Mouse (Mus musculus) embryonic facial prominence, embryonic 12.5 days (tissue): ENCODE measurements around the gene Serpina3g. TPM values are rescaled to one million over a fixed set of nuclear protein-coding genes. Genes with fewer than 3 reads are reported as not detected.

Experiments
- ATAC-seq: fragments of 200-750 bp; cut with Nextera tagmentation; 2 replicates; pipeline ENCODE4 v1.8.0; 2017; ENCODE audit not compliant: insufficient number of reproducible peaks, insufficient read depth, low FRiP score, low TSS enrichment
- H3K27ac ChIP-seq: fragments of 300-500 bp; sonication (generic); 2 replicates; pipeline ENCODE4 v1.5.1; 2016; ENCODE audit warnings: mild to moderate bottlenecking
- H3K27me3 ChIP-seq: fragments of 300-500 bp; sonication (generic); 2 replicates; pipeline ENCODE4 v1.6.1; 2016; ENCODE audit warnings: mild to moderate bottlenecking, moderate library complexity
- H3K36me3 ChIP-seq: fragments of 300-500 bp; sonication (generic); 2 replicates; pipeline ENCODE4 v1.6.1; 2016; ENCODE audit warnings: mild to moderate bottlenecking
- H3K4me1 ChIP-seq: fragments of 300-500 bp; sonication (generic); 2 replicates; pipeline ENCODE4 v1.6.1; 2016
- H3K4me2 ChIP-seq: fragments of 300-500 bp; sonication (generic); replicated peaks from 2 replicates; pipeline ENCODE4 v1.6.1; 2016; ENCODE audit warnings: mild to moderate bottlenecking, moderate library complexity
- H3K4me3 ChIP-seq: fragments of 300-500 bp; sonication (generic); 2 replicates; pipeline ENCODE4 v1.5.1; 2016; ENCODE audit warnings: mild to moderate bottlenecking
- H3K9ac ChIP-seq: fragments of 300-500 bp; sonication (generic); 2 replicates; pipeline ENCODE4 v1.6.1; 2016; ENCODE audit warnings: mild to moderate bottlenecking, moderate library complexity
- H3K9me3 ChIP-seq: fragments of 300-500 bp; sonication (generic); 2 replicates; pipeline ENCODE4 v1.6.1; 2016; ENCODE audit warnings: mild to moderate bottlenecking, moderate library complexity
- WGBS: fragments of 180-500 bp; shearing (Covaris S2); methylation state at CpG from one replicate; pipeline ENCODE4 v1.1.7; 2016; 5-methylcytosine and 5-hydroxymethylcytosine counted together
- polyA plus RNA-seq: library from polyadenylated mRNA; unstranded; fragments of >200 nt; fragmentation: Nextera tagmentation; extraction: Ambion mirVana; gene quantifications from 2 replicates; pipeline ENCODE4 v1.2.1, GENCODE M21; 2016

Serpina3g gene
- polyA plus RNA-seq, result 1.2 TPM in 2 replicates

DNA sequence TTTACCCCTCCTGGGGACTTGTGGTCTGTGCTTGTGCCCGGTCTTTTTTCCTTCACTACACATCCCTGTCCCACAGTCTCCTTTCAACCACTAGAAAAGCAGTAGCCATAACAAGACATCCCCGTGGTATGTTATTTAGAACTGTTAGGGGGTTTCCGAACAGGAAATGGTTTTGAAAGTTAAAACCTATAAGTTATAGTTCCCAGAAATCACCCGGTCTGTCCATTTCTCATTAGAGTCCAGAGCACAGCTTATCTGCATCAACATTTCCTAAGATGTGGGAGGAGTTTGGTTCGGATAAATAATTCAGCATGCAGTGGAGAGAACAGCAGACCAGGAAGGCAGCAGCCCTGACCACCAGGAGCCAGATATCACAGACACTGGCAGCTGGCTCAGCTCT, at the start of gene Serpina3g:
TSS of gene Serpina3g (plus strand) at position 331 of the 400 bp plus-strand sequence.
- no peak within 1 kb of the TSS for H3K4me3 ChIP-seq
- ATAC-seq, result no peak
- no peak within 1 kb of the TSS for H3K9ac ChIP-seq
- WGBS, result 42% methylated on average over 5 of the region's 5 CpGs
- H3K4me1 ChIP-seq, result no peaks in the 10 kb centered on the region
- no peak within 1 kb of the TSS for H3K4me2 ChIP-seq
- no peaks in the 10 kb centered on the region for H3K9me3 ChIP-seq
- H3K36me3 ChIP-seq, result no peaks in the 10 kb centered on the region
- H3K27me3 ChIP-seq, result no peaks in the 10 kb centered on the region
- H3K27ac ChIP-seq, result no peak within 1 kb of the TSS

DNA sequence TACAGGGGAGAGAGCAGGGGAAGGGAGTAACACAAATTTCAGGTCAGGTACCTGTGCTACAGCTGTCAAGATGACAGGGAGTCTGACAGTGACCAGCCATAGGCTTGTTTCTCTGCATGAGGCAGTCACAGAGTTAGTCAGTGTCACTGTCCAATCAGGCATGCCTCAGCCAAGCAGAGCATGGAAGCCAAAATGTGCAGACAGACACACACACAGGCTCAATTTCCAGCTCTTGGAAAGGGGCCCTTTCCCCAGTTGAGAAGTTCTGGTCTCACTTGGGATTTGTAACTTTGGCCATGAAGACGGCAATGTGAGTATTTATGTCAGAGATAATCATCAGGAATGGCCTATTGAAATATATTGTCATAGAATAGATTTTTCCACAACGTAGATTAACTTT, 46.8 kb upstream of the Serpina3g start:
- H3K27ac ChIP-seq, result no peak overlapping the region
- H3K4me2 ChIP-seq, result no peak overlapping the region
- H3K4me1 ChIP-seq, result no peaks in the 10 kb centered on the region
- no peak for ATAC-seq
- no peaks in the 10 kb centered on the region for H3K36me3 ChIP-seq
- no peaks in the 10 kb centered on the region for H3K27me3 ChIP-seq
- H3K9ac ChIP-seq, result no peak overlapping the region
- no peaks in the 10 kb centered on the region for H3K9me3 ChIP-seq
- 68% methylated on average over 2 of the region's 2 CpGs for WGBS
- H3K4me3 ChIP-seq, result no peak overlapping the region

DNA sequence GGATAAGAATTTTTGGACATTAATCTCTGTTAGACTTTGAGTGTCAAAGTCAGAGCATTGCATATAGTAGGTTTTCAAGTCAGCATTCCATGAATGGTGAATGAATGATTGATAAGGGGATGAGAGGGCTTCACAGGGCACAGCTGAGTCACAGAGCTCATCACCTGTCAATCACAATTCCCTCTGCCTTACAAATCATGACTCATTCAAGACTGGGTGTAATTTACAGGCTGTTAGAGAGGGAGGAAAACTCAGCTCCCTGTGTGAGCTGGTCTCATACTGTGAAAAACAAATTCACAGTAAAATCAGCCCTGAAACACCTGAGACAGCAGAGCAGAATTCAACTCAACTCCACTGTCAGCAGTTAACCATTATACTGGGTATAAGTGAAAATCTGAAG, 45.2 kb upstream of the Serpina3g start:
- Histone ChIP-seq H3K27me3 (no peaks in the 10 kb centered on the region), H3K4me2 (no peak overlapping the region), H3K9ac (no peak overlapping the region), H3K4me3 (no peak overlapping the region), H3K27ac (no peak overlapping the region), H3K9me3 (no peaks in the 10 kb centered on the region), H3K4me1 (no peaks in the 10 kb centered on the region), H3K36me3 (no peaks in the 10 kb centered on the region)
- ATAC-seq, result no peak

DNA sequence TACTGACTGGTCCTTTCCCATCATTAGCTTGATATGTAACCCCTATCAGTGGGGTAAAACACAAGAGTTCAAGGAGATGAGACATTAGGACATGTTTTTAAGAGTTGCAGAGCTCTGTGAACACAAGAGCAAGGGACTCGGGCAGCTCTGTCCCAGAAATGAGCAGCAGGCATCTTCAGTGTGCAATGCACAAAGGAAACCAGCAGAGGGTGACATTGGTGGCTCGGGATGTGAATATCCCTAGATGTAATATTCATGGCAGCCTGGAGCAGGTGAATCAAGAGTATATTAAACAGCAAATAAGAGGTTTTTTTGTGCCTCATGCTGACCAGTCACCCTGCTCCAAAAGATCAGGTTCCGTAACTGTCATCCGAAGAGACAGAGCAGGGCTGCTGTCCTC, 26.9 kb upstream of the Serpina3g start:
- H3K27me3 ChIP-seq, result no peaks in the 10 kb centered on the region

DNA sequence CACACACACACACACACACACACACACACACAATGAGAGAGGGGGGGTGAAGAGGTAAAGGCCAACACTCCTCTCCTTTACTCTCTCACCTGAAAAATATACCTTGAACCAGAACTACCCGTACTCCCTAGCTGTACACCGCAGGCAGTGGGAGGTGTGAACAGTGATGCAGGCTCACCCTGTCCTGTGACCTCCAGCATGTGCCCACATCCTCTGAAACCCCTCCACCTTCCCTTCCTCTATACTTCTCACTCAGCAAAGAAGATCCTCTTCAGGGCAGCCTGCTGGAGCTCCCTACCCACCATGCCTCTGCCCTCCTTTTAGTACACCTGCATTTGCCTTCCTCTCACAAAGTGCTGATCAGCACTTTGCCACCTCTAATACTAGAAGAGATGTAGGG, 26.2 kb upstream of the Serpina3g start:
- no peak overlapping the region for H3K27ac ChIP-seq
- no peak for ATAC-seq
- H3K36me3 ChIP-seq, result no peaks in the 10 kb centered on the region
- no peaks in the 10 kb centered on the region for H3K4me1 ChIP-seq
- 95% methylated on average over 2 of the region's 2 CpGs for WGBS
- H3K9me3 ChIP-seq, result no peaks in the 10 kb centered on the region
- H3K27me3 ChIP-seq, result no peaks in the 10 kb centered on the region
- no peak overlapping the region for H3K4me2 ChIP-seq
- no peak overlapping the region for H3K9ac ChIP-seq
- H3K4me3 ChIP-seq, result no peak overlapping the region

More for the DNA sequence above, 26.9 kb upstream of the Serpina3g start:
- no peak for ATAC-seq
- Histone ChIP-seq H3K36me3 (no peaks in the 10 kb centered on the region), H3K27ac (no peak overlapping the region), H3K9ac (no peak overlapping the region), H3K4me1 (no peaks in the 10 kb centered on the region), H3K9me3 (no peaks in the 10 kb centered on the region), H3K4me2 (no peak overlapping the region), H3K4me3 (no peak overlapping the region)
- 70% methylated on average over 4 of the region's 4 CpGs for WGBS

DNA sequence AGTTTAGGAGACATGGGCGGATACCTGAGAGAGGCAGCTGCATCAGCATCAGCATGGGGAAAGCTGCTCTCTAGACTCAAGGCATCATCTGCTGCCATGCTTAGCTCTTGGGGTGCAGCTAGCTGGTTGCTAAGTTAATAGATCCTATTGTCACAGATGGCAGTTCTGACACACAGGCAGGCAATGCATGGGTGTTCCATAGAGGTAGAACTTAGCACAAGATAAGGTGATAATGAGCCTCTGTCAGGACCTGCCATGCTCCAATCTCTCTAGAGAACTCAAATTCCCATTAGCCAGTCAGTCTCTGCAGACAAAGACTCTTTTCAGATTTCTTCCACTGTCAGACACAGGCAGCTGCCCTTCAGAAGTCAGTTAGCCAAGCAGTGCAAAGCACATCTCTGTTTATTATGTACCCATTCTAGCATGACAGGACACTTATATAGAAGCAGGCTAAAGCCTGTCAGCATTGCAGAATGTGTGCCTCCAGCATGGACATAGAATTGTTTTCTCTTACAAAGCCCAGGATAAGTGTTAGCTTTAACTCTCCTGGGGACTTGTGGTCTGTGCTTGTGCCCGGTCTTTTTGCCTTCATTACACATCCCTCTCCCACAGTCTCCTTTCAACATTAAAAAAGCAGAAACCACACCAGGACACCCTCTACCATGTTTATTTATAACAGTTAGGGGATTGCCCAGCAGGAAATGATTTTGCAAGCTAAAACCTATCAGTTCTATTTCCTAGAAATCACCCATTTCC, 22.2 kb upstream of the Serpina3g start:
- WGBS, result 55% methylated on average over 2 of the region's 2 CpGs
- H3K4me3 ChIP-seq, result no peak overlapping the region
- no peak for ATAC-seq

DNA sequence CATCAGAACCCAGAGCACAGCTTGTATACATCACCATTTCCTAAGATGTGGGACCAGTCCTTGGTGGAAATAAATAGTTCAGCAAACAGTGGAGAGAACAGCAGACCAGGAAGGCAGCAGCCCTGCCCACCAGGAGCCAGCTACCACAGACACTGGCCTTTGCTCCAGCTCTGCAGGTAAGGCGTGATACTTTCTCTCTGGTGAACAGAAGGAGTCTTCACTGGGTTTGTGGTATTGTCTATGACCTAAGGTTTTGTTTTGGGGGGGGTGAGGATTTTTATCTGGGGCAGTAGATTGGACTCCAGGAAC, 21.6 kb upstream of the Serpina3g start, which contains the start of gene Serpina3f:
TSS of gene Serpina3f (plus strand) at position 100 of the 309 bp plus-strand sequence.
- no peak within 1 kb of the TSS for H3K9ac ChIP-seq
- H3K9me3 ChIP-seq, result no peaks in the 10 kb centered on the region
- no peak within 1 kb of the TSS for H3K4me3 ChIP-seq
- H3K36me3 ChIP-seq, result no peaks in the 10 kb centered on the region
- WGBS, result 65% methylated on average over 1 of the region's 1 CpGs
- ATAC-seq, result no peak
- H3K4me1 ChIP-seq, result no peaks in the 10 kb centered on the region
- no peak within 1 kb of the TSS for H3K27ac ChIP-seq
- no peak within 1 kb of the TSS for H3K4me2 ChIP-seq
- H3K27me3 ChIP-seq, result no peaks in the 10 kb centered on the region

More for the DNA sequence above, 22.2 kb upstream of the Serpina3g start:
- H3K36me3 ChIP-seq, result no peaks in the 10 kb centered on the region
- H3K27me3 ChIP-seq, result no peaks in the 10 kb centered on the region
- H3K27ac ChIP-seq, result no peak overlapping the region
- no peak overlapping the region for H3K9ac ChIP-seq
- no peaks in the 10 kb centered on the region for H3K4me1 ChIP-seq
- no peaks in the 10 kb centered on the region for H3K9me3 ChIP-seq
- no peak overlapping the region for H3K4me2 ChIP-seq

DNA sequence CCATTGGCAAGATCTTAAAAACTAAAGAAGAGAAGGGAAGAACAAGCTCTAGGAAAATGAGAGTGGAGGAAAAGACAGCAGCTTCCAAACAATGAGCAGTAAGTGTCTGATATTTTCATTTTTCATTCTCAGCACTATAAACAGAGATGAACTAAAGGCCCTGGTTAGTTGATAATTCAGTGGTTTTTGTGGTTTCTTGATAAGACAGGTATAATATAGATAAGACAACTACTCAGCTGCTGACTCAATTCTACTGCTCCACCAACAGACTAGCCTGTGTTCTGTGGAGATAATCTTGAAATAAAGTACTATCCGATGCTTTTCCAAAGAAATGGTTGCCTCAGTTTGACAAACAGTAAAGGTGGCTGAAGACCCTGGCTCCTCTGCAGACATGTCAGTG, 20.8 kb upstream of the Serpina3g start:
- no peak overlapping the region for H3K27ac ChIP-seq
- ATAC-seq, result no peak
- H3K4me3 ChIP-seq, result no peak overlapping the region
- H3K4me1 ChIP-seq, result no peaks in the 10 kb centered on the region
- WGBS, result 91% methylated on average over 1 of the region's 1 CpGs
- no peak overlapping the region for H3K9ac ChIP-seq
- no peak overlapping the region for H3K4me2 ChIP-seq
- H3K9me3 ChIP-seq, result no peaks in the 10 kb centered on the region
- H3K27me3 ChIP-seq, result no peaks in the 10 kb centered on the region
- no peaks in the 10 kb centered on the region for H3K36me3 ChIP-seq

DNA sequence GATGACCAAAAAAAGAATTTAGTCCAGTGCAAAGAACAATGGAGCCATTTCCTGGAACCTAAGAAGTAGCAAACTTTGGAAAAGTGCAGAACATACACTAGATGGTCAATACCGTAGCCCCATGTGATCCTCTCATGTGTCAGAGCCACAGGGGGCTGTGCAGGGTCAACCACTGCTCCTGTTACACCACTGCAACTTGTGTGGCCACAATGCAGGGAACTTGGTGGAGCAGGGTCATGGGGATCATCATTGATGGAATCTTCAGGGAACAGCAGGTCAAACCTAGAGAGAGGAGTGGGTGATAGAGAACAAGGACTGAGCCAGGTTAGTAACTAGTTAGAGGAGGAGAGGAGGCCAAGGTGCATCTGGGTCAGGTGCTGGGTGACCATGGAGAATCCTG, 14.4 kb upstream of the Serpina3g start:
- Histone ChIP-seq H3K9me3 (no peaks in the 10 kb centered on the region), H3K4me3 (no peak overlapping the region), H3K27me3 (no peaks in the 10 kb centered on the region), H3K4me1 (no peaks in the 10 kb centered on the region), H3K36me3 (no peaks in the 10 kb centered on the region), H3K4me2 (no peak overlapping the region), H3K9ac (no peak overlapping the region), H3K27ac (no peak overlapping the region)
- WGBS, result 84% methylated on average over 1 of the region's 1 CpGs
- ATAC-seq, result no peak

DNA sequence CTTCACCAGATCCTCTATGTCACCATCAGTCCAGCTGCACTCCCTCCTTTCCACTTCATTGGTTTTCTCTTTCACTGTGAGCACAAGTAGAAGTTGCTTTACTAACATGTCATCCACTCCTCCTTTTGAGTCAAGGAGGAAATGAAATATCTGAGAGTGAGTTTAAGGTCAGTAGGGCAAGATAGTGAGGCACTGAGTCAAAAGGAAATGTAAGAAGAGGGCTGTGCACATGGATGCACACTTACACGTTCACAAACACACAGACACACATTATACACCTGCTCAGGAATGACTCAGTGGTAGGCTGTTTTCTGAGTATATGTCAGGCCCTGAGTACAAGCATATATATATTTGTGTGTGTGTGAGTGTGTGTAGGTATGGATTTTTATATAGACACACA, 12.4 kb upstream of the Serpina3g start:
- no peaks in the 10 kb centered on the region for H3K27me3 ChIP-seq
- no peak overlapping the region for H3K4me2 ChIP-seq
- no peak overlapping the region for H3K9ac ChIP-seq
- H3K4me1 ChIP-seq, result no peaks in the 10 kb centered on the region
- no peaks in the 10 kb centered on the region for H3K36me3 ChIP-seq
- H3K4me3 ChIP-seq, result no peak overlapping the region
- no peak for ATAC-seq
- 64% methylated on average over 1 of the region's 1 CpGs for WGBS
- no peaks in the 10 kb centered on the region for H3K9me3 ChIP-seq
- H3K27ac ChIP-seq, result no peak overlapping the region

GRCm38 (mm10) chr12:104224598-104225300, 11.3 kb upstream of the Serpina3g start:
- no peak for ATAC-seq
- no peaks in the 10 kb centered on the region for H3K9me3 ChIP-seq
- 61% methylated on average over 7 of the region's 7 CpGs for WGBS
- H3K27ac ChIP-seq, result no peak overlapping the region
- H3K4me1 ChIP-seq, result no peaks in the 10 kb centered on the region
- H3K4me3 ChIP-seq, result no peak overlapping the region
- H3K36me3 ChIP-seq, result no peaks in the 10 kb centered on the region
- H3K27me3 ChIP-seq, result no peaks in the 10 kb centered on the region
- no peak overlapping the region for H3K4me2 ChIP-seq
- H3K9ac ChIP-seq, result no peak overlapping the region

DNA sequence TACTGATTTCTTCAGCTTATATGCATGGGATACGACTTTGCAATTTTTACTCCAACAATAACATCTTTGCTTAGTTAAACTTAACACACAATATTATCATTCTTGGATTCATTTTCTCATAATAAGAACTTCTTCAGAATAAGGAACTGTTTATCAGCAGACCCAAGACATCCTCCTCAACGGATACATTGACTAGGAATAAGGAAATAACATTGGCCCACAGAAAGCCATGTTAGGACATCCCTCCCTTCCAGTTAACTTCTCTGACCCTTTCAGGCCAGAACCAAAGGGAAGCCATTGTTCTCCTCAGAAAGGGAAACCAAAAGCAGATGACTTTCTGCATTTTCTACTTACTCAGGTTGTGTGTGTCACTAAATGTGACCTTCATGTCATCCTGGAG, 5.3 kb upstream of the Serpina3g start:
- H3K4me3 ChIP-seq, result no peak overlapping the region
- ATAC-seq, result no peak
- H3K27ac ChIP-seq, result no peak overlapping the region
- H3K4me1 ChIP-seq, result no peaks in the 10 kb centered on the region
- 42% methylated on average over 2 of the region's 2 CpGs for WGBS
- H3K36me3 ChIP-seq, result no peaks in the 10 kb centered on the region
- no peak overlapping the region for H3K9ac ChIP-seq
- no peak overlapping the region for H3K4me2 ChIP-seq
- no peaks in the 10 kb centered on the region for H3K9me3 ChIP-seq
- no peaks in the 10 kb centered on the region for H3K27me3 ChIP-seq
